Mouse (Mus musculus) testis, postnatal 14 days (tissue): ENCODE measurements around the gene Ubl3.

ENCODE experiments used
- DNase-seq: peaks from one replicate; pipeline ENCODE4 v3.0.0; 2021; ENCODE audit warnings: low spot score

Ubl3 gene

GRCm38 (mm10) chr5:148552187-148553071, at the start of gene Ubl3:
Gene Ubl3, minus strand, starts transcription at chr5:148552789.
- DNase-seq: peak; percentile 96

- no peak for DNase-seq
These were observed 45.8 kb upstream of the Ubl3 start for GRCm38 (mm10) chr5:148598376-148598775.

- DNase-seq: no peak
These were observed 43.6 kb upstream of the Ubl3 start for GRCm38 (mm10) chr5:148596086-148596753.

DNA sequence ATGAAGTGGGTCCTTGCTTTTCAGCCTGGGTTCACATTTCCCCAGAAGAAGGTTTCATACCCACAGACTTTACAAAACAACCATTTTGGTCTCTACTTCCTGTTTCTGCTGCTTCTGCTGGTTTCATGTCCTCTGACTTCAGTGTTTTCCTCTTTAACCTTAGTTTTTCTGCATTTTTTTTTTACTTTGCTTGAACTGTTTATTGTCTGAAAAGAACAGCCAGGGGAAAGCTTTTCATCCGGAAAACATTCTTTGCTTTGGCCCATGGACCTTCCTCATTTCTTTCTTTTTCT, 42.8 kb upstream of the Ubl3 start:
- DNase-seq: no peak

DNA sequence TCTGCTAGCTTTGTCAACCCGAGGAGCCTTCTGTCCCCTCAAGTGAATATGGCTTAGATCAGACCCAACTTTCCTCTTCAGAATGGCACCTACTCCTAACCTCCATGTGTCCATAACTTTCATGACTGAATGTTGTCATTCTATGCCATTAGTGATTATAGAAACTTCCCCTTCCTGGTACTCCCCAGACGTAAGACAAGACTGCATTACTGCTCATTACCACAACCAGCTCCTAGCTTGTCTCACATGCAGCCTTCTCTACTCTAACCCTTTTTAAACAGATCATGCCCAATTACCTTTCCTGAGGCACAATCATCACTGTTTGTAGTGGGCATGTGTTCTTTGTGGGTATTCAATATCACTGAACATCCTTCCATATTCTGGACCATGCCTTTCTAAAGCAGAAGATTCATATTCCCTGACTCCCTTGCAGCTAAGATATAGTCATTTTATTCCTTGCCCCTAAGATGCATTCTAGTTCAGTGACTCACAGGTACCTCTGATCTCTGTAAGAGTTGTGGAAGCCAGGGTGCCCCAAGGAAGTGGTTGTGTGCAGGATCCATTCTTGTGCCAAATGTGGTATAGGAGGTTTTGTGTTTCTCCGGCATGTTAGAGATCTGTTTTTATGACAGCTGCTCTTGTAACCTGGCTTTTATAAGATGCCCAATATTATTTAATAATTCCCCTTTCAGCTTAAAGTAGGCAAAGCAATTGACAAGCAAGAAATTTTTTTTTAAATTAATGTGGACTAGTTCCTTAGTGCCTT, 42.3 kb upstream of the Ubl3 start:
- no peak for DNase-seq

DNA sequence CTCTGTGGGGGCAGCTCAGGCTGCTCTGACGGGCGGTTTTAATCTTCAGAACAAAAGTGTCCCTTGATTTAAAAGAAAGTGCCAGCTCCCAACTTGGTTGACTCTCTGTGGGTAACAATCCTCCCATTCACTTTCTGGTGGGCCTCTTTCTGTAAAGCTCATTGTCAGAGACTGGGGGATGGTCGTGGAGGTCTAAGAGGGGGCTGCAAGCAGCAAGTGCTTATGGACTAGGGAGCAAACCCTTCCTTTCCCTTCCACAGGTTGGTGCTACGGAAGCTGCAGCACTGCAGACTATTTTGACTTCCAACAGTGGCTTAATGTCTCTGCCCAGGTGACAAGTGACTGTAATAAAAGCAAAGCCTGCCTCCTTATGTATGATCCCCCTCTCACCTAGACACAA, 41.0 kb upstream of the Ubl3 start:
- DNase-seq: no peak

GRCm38 (mm10) chr5:148591448-148591862, 38.9 kb upstream of the Ubl3 start:
- DNase-seq: no peak

- DNase-seq: no peak
These were observed 38.2 kb upstream of the Ubl3 start for GRCm38 (mm10) chr5:148590603-148591447.

DNA sequence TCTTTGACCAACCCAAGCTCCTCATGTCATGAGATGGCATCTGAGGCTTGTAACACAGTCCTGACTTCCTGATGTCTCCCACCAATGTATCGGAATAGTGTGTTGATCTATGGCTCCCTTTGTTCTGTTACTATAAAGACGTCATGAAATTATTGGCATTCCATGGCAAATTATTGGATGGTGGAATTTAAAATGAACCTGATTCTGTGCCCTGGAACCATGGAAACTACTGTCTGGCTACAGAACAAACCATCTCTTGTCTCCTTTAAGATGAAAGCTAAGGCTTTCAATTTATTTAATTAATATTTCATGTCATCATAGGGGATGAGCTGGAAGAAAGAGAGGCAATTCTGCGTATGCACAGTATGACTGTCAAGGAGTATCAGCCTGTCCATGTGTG, 36.4 kb upstream of the Ubl3 start:
- no peak for DNase-seq

DNA sequence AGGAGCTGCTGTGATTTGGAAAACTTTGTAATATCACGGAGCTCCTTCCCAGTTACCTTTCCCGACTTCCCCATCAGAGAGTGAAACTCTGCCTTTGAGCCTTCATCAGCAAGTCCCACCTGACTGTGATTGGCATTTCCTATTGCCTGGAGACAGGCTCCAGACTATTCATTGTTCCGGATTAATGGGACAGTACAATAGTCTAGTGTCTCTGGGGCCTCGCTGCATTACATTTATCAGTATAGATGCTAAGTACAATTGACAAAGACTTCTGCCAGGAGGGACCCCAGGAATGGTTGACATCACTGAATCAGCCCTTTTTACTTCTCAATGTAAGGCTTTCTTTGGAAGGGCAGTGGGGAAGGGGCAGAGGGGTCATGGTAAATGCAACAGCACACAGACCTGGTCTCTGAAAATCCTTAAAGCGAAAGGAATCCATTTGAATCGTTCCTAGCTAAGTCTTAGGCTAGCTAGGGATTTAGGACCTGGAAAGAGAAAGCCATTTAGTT, 35.6 kb upstream of the Ubl3 start:
- no peak for DNase-seq

- DNase-seq: no peak
These were observed 27.9 kb upstream of the Ubl3 start for GRCm38 (mm10) chr5:148580388-148580985.

DNA sequence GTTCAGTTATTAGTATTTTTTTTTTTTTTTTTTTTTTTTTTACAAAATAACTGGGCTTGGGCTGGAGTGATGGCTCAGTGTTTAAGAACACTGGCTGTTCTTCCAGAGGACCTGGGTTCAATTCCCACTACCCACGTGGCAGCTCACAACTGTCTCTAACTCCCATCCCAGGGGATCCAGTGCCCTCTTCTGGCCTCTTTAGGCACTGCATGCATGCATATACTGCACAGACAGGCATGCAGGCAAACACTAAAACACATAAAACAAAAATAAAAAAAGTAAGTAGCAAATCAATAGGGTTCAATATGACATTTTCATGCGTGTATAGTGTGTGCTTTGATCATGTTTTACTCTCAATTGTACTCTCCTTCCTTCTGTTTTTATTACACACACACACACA, 26.6 kb upstream of the Ubl3 start:
- no peak for DNase-seq

DNA sequence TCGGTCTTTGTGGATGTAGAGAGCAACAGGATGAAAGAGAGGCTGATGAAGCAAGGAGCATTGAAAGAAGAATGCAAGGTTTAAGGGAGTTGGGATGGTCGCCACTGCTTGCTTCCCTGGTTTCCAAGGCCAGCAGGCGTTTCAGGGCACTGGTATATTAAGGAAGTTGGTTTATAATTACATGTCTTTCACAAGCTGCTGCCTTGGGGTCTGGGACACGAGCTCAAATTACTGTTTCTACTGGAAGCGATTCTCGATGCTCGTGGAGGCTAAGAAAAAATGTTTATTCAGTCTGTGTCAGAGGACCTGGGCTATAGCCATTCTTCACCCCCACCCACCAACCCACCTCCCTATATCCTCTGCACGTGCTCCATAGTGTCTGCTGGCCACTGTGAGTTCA, 25.8 kb upstream of the Ubl3 start:
- no peak for DNase-seq

GRCm38 (mm10) chr5:148577278-148577677, 24.7 kb upstream of the Ubl3 start:
- DNase-seq: no peak

GRCm38 (mm10) chr5:148575163-148575562, 22.6 kb upstream of the Ubl3 start:
- DNase-seq: no peak

DNA sequence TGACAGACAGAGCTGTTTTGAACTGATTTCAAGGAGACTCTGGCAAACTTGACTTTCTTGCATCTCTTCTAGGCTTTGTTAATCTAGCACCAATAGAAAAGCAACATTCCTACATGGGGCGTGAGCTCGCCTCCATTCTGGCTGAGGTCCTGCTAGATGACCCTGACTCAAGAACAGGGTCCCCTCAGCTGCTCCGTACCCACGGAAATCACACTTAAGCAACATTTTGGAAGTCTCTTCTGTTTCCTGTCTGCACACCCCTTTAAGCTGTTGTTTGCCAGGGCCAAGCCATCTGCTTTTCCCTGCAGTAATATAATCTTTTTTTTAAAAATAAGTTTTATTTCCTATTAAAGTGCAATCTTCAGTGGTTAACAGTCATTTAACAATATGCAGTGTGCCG, 20.1 kb upstream of the Ubl3 start:
- DNase-seq: no peak

DNA sequence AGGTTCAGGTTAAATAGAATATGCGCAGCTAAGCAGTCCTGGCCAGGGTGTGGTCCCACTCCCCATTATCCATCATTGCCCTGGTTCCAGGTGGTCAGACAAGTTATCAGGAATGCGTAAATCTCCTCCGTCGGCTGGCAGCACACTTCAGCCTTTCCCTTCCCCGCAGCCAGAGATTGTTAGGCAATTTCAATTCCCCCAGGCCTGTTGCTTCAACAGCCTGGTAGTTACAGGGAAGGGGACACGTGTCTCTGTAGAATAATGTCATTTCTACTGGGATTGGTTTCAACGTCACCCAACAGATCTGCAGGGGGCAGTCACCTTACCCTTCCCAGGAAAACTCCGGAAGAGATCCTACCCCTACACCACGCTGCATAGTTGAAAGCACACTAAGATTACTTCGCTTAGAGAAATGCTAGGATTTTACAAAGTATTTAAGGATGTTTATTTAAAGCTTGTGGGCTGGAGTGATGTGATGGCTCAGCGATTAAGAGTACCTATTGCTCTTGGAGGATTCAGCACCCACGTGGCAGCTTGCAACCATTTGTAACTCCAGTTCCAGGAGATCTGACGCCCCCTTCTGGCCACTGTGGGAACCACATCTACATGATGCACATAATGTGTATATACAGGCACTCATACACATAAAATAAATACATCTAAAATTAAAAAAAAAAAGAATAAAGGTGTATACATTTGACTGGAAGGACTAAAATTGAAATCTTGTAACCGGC, 18.1 kb upstream of the Ubl3 start:
- DNase-seq: no peak

DNA sequence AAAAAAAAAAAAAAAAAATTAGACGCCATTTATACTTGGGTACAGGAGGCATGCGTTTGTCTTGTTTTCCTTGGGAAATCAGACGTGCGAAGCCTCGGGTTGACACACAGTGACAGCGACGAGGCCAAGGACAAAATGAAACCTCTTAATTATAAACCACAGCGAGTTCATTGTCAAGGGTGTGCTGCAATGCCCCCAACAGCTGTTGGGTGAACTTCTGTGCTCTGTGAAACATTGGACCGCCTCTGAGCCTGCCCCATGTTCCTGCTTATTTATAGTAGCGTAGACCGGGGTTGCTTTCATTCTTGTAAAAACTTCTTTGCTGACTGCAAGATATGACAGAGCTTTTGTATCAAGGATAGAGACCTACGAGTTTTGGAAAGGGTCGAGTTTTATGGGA, 16.9 kb upstream of the Ubl3 start:
- DNase-seq: peak; percentile 44

GRCm38 (mm10) chr5:148565636-148566035, 13.0 kb upstream of the Ubl3 start:
- DNase-seq: no peak

- DNase-seq: no peak
These were observed 11.5 kb upstream of the Ubl3 start for GRCm38 (mm10) chr5:148564073-148564472.

GRCm38 (mm10) chr5:148563281-148563680, 10.7 kb upstream of the Ubl3 start:
- DNase-seq: no peak
